Mouse (Mus musculus): ENCODE measurements around the gene Thsd4.

DNA sequence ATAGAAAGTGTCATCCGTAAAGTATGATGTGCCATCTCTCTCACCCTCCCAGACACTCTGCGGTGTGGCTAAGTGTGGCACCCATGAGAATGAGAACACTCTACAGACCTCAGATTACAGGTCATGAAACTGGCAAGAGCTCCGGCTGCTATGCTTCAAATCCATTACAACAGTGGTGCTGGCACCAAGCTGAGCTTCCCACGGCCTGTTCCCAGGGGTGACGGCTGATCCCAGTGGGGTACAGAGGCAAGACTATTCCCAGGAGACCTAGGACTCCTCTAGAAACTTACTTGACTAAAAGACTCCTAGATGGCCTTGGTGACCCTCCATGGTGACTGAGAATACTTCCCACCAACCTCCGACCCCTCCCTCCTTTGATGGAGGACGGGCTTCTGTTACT lies 209.2 kb downstream of the Thsd4 start:
- TF ChIP-seq GATA1 (IDR thresholded peaks at IDR 0.05; ENCODE audit: borderline replicate concordance, low read length): no peak
- no peak for TF ChIP-seq FLI1 (IDR thresholded peaks at IDR 0.05; ENCODE audit: low read length)
